Mouse (Mus musculus): ENCODE data around the gene Srrm3. TPM values are rescaled to one million over a fixed set of nuclear protein-coding genes. Genes with fewer than 3 reads are reported as not detected.

The Srrm3 gene
- total RNA-seq, 2 experiments from 2014 or later: 73.7 to 79.8 TPM

DNA sequence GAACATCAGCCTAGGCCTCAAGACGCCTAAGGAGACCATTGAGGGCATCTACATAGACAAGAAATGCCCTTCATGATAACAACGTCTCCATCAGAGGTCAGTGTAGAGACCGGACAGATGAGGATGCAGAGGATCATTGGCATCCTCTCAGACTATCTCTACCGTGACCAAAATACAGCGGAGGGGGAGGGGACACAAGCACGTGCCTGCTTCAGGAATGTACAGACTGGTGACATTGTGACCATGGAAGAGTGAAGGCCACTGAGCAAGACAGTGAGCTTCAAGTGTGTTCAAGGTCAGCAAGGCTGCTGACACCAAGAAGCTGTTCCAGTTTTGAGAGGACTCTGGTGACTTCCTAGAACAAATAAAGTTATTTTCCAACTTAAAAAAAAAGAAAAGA, 88.3 kb downstream of the Srrm3 start:
- intact Hi-C loops (cut with DNase I): loop anchor here (10.0 kb wide), 1 partner anchor 160 kb away; the partner anchor contains the start of gene Upk3bl
- no peak for DNase-seq (ENCODE audit: extremely low spot score in 1 of 2, low spot score in 2 of 2)

DNA sequence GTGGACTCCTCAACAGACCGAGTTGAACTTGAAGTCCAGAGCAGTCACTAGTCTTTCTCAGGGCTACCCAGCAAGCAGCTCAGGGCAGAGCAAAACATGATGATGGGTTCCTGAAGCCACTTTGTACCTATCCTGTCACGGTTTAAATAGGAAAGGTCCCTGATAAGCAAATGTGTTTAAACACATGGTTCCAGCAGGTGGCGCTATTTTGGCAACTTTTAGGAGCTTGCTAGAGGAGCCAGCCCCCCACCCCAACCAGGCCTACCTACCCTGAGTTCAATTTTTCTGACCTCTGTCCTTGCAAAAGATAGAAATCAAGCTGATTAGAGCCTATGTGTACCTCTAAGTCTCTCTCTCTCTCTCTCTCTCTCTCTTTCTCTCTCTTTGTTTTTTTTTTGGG, 91.3 kb downstream of the Srrm3 start:
- peak in 1 of 2 experiments; percentile 65 for DNase-seq (ENCODE audit: extremely low spot score in 1 of 2, low spot score in 2 of 2)
- intact Hi-C loops (cut with DNase I): loop anchor here (10.0 kb wide), 1 partner anchor 157 kb away; the partner anchor contains the start of gene Upk3bl

- DNase-seq (ENCODE audit: extremely low spot score in 1 of 2, low spot score in 2 of 2): no peak
- intact Hi-C loops (cut with DNase I): loop anchor here (10.0 kb wide), 1 partner anchor 156 kb away; the partner anchor contains the start of gene Upk3bl
Observed at GRCm38 (mm10) chr5:135898995-135899394, 92.3 kb downstream of the Srrm3 start.

DNA sequence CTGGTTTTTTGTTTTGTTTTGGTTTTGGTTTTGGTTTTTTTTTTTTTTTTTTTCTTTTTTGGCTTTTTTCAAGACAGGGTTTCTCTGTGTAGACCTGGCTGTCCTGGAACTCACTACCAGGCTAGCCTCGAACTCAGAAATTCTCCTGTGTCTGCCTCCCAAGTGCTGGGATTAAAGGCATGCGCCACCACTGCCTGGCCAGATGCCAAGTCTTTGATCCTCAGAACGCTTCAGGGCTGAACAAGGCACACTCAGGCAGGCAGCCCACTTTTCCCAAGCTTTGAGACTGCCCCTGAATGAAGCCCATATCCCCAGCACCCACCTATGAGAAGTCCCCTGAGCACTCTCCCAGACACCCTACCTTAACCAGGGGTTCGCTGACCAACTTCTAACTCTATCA, 93.1 kb downstream of the Srrm3 start:
- intact Hi-C loops (cut with DNase I): loop anchor here (10.0 kb wide), 1 partner anchor 155 kb away; the partner anchor contains the start of gene Upk3bl
- no peak for DNase-seq (ENCODE audit: extremely low spot score in 1 of 2, low spot score in 2 of 2)

DNA sequence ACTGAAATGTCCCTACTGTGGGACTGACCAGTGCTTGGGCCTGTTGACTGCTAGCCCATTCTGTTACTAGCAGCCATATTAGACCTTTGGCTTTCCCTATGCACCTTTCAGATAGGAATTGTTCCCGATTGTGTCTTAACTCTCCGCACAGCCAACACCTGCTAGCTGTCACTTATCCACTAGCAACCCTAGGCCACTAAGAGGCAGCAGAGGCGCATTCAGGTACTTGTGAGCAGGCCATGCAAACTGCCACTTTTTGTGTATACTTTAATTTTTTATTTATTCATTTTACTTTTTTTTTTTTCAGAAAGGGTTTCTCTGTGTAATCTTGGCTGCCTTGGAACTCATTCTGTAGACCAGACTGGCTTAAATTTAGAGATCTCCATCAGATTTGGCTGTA, 94.0 kb downstream of the Srrm3 start:
- intact Hi-C loops (cut with DNase I): no loop called here
- no peak for DNase-seq (ENCODE audit: extremely low spot score in 1 of 2, low spot score in 2 of 2)

GRCm38 (mm10) chr5:135901354-135902095, 94.8 kb downstream of the Srrm3 start:
- intact Hi-C loops (cut with DNase I): no loop called here
- DNase-seq (ENCODE audit: extremely low spot score in 1 of 2, low spot score in 2 of 2): no peak

- DNase-seq (ENCODE audit: extremely low spot score in 1 of 2, low spot score in 2 of 2): no peak
- intact Hi-C loops (cut with DNase I): no loop called here
Observed at GRCm38 (mm10) chr5:135903058-135903457, 96.4 kb downstream of the Srrm3 start.

GRCm38 (mm10) chr5:135903551-135904151, 97.0 kb downstream of the Srrm3 start:
- peak; percentile 90 to 94 for DNase-seq (ENCODE audit: extremely low spot score in 1 of 2, low spot score in 2 of 2)
- intact Hi-C loops (cut with DNase I): no loop called here

DNA sequence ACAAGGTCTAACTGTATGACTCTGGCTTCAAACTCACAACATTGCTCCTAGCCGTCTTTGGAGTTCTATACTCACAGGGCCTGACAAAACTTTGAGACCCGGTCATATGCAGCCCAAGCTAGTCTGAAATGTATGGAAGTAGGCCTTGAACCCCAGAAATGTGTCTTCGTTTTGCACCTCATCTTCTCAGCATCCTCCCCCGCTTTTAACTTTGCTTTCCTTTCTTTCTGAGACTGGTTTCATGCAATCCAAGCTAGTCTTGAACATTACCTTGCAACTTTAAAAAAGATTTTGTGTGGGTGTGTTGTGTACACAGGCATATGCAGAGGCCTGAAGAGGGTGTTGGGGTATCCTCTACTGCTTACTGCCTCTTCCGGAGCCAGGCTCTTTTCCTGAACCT, 97.6 kb downstream of the Srrm3 start:
- intact Hi-C loops (cut with DNase I): no loop called here
- DNase-seq (ENCODE audit: extremely low spot score in 1 of 2, low spot score in 2 of 2): no peak

- intact Hi-C loops (cut with DNase I): no loop called here
- no peak for DNase-seq (ENCODE audit: extremely low spot score in 1 of 2, low spot score in 2 of 2)
Observed at GRCm38 (mm10) chr5:135905320-135906225, 98.9 kb downstream of the Srrm3 start.

DNA sequence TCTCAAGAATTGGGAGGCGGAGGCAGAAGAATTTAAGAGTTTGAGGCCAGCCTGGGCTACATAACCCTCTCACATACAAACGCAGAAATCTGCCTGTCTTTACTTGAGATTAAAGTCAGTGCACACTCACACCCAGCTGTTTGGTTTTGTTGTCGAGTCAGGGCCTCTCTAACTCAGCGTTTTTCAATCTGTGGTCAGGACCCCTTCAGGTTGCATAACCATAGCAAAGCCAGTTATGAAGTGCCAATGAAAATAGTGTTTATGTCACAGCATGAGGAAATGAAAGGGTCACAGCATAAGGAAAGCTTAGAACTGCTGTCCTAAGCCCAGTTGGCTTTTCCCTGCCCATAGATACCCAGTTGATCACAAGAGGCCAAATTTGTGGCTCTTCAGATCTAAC, 100.2 kb downstream of the Srrm3 start:
- DNase-seq (ENCODE audit: extremely low spot score in 1 of 2, low spot score in 2 of 2): no peak
- intact Hi-C loops (cut with DNase I): no loop called here

- no peak for DNase-seq (ENCODE audit: extremely low spot score in 1 of 2, low spot score in 2 of 2)
- intact Hi-C loops (cut with DNase I): no loop called here
Observed at GRCm38 (mm10) chr5:135907256-135907655, 100.6 kb downstream of the Srrm3 start.

DNA sequence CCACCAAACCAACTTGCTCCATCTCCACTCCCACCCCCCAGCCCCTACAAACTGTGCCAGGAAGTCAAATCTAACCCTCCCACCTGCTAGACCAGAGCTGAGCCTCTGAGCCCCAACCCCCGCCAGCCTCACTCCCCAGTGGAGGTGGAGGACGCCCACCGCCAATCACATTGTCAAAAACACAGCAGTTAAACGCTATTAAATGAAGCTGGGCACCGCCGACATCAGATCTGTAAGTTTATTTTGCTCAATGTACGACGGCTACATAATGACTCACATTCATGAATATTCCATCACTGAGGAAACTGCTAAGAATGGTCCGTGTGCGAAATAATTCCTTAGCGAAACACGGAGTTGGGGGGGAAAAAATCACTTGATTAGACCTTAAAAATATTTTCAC, 101.5 kb downstream of the Srrm3 start:
- DNase-seq (ENCODE audit: extremely low spot score in 1 of 2, low spot score in 2 of 2): no peak
- intact Hi-C loops (cut with DNase I): no loop called here

DNA sequence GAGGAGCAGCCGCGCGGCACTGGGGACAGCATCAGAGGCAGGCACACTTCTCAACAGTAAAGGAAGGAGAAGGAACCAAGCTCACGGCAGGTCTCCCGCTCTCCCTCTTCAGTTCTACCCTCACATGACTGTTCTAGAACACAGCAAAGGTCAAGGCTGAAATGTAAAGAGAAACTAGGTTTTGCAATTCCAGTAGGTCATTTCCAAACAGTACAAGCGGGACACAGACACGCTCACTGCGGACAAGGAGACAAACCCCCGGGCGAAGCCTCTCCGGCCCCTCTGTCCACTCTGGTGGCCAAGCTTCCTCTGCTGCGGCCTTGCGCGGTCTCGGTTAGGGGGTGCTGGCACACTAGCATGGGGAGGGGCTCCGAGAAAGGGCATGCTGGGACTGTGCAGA, 102.3 kb downstream of the Srrm3 start:
- no peak for DNase-seq (ENCODE audit: extremely low spot score in 1 of 2, low spot score in 2 of 2)
- intact Hi-C loops (cut with DNase I): no loop called here

- DNase-seq (ENCODE audit: extremely low spot score in 1 of 2, low spot score in 2 of 2): no peak
- intact Hi-C loops (cut with DNase I): no loop called here
Observed at GRCm38 (mm10) chr5:135909646-135910045, 103.0 kb downstream of the Srrm3 start.

DNA sequence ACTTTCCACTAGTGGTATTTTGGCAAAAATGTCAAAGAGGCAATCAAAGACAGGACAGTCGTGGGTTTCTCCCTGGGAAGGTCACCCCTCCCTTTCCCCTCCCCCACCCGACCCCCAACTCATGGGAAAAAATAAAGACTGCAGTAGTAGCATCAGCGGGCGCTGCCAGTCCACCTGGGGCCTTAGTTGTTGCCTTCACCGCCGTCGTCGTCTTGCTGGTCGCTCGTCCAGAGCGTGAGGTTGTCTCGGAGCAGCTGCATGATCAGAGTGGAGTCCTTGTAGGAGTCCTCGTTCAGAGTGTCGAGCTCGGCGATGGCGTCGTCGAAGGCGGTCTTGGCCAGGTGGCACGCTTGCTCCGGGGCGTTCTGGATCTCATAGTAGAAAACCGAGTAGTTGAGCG, 104.1 kb downstream of the Srrm3 start:
- DNase-seq (ENCODE audit: extremely low spot score in 1 of 2, low spot score in 2 of 2): no peak
- intact Hi-C loops (cut with DNase I): no loop called here

DNA sequence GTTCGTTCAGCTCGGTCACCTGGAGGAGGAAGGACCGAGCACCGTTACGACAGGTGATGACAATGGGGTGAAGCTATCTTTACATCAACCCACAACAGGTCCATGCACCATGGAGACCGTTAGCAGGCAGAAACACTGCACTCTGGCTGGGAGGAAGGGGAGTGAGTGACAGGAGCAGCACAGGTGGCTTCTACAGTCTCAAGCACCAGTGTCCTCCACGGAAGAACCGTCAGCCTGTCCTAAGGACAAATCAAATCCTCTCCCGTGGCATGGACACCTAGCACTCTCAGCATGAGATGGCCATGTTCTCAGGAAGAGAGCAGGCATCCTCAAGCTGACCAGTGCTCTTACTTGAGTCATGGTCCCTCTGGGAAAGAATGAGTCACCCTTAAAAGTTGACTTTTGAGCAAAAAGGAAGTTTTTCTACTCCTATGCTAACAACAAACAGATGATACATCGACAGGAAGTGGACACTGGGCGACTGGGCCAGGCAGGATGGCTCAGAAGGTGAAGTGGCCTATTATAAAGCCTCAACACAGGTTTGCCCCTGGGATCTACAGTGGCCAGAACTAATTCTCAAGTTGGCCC, 105.0 kb downstream of the Srrm3 start:
- no peak for DNase-seq (ENCODE audit: extremely low spot score in 1 of 2, low spot score in 2 of 2)
- intact Hi-C loops (cut with DNase I): no loop called here

- no peak for DNase-seq (ENCODE audit: extremely low spot score in 1 of 2, low spot score in 2 of 2)
- intact Hi-C loops (cut with DNase I): no loop called here
Observed at GRCm38 (mm10) chr5:135913201-135913600, 106.5 kb downstream of the Srrm3 start.

DNA sequence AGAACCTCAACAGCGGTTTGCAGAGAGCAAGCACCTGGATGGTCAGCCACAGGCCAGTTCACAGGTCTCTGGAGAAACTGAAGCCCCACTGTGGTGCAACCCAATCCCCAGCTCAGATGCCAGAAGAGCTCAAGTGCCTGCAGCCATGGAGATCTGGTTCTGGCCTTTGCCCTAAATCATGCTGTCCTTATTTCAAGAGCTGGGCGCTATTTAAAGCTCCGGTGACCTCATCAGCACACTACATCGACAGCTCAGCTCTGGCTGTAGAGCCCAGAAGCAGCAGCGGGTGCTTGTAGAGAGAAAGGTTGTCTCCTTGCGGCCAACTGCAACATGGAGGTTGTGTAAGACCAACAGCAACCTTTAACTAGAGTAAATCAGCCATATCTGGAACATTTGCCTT, 107.5 kb downstream of the Srrm3 start:
- no peak for DNase-seq (ENCODE audit: extremely low spot score in 1 of 2, low spot score in 2 of 2)
- intact Hi-C loops (cut with DNase I): no loop called here

Data from left cerebral cortex, postnatal 10 days (tissue).